Mouse (Mus musculus) neural tube, embryonic 12.5 days (tissue): ENCODE results near the gene Mrpl44. TPM values are rescaled to one million over a fixed set of nuclear protein-coding genes. Genes with fewer than 3 reads are reported as not detected.

Experiments
- ATAC-seq: fragments of 200-750 bp; cut with Nextera tagmentation; 2 replicates; pipeline ENCODE4 v1.8.0; 2017; ENCODE audit warnings: low read depth, mild to moderate bottlenecking, moderate TSS enrichment, moderate library complexity; ENCODE audit not compliant: low FRiP score
- H3K27ac ChIP-seq: fragments of 300-500 bp; sonication (generic); 2 replicates; pipeline ENCODE4 v1.5.1; 2016
- H3K27me3 ChIP-seq: fragments of 300-500 bp; sonication (generic); replicated peaks from 2 replicates; pipeline ENCODE4 v1.6.1; 2016; ENCODE audit warnings: mild to moderate bottlenecking
- H3K36me3 ChIP-seq: fragments of 300-500 bp; sonication (generic); 2 replicates; pipeline ENCODE4 v1.6.1; 2016; ENCODE audit warnings: mild to moderate bottlenecking
- H3K4me1 ChIP-seq: fragments of 300-500 bp; sonication (generic); 2 replicates; pipeline ENCODE4 v1.6.1; 2016
- H3K4me2 ChIP-seq: fragments of 300-500 bp; sonication (generic); replicated peaks from 2 replicates; pipeline ENCODE4 v1.6.1; 2016; ENCODE audit warnings: mild to moderate bottlenecking
- H3K4me3 ChIP-seq: fragments of 300-500 bp; sonication (generic); 2 replicates; pipeline ENCODE4 v1.5.1; 2016
- H3K9ac ChIP-seq: fragments of 300-500 bp; sonication (generic); 2 replicates; pipeline ENCODE4 v1.6.1; 2016; ENCODE audit warnings: mild to moderate bottlenecking
- H3K9me3 ChIP-seq: fragments of 300-500 bp; sonication (generic); 2 replicates; pipeline ENCODE4 v1.6.1; 2016; ENCODE audit warnings: mild to moderate bottlenecking
- WGBS: fragments of 180-500 bp; shearing (Covaris S2); methylation state at CpG from one replicate; pipeline ENCODE4 v1.1.7; 2016; 5-methylcytosine and 5-hydroxymethylcytosine counted together
- polyA plus RNA-seq: library from polyadenylated mRNA; unstranded; fragments of >200 nt; fragmentation: Nextera tagmentation; extraction: Ambion mirVana; gene quantifications from 2 replicates; pipeline ENCODE4 v1.2.1, GENCODE M21; 2016

Gene Mrpl44
- polyA plus RNA-seq, 1 experiment from 2014 or later = 49.5 TPM

GRCm38 (mm10) chr1:79819296-79819879, 43.6 kb downstream of the Mrpl44 start:
- Histone ChIP-seq H3K9ac (no peak overlapping the region), H3K4me3 (no peak overlapping the region), H3K27ac (no peak overlapping the region), H3K4me1 (no peaks in the 10 kb centered on the region; the same call in 1 of the 2 replicates), H3K27me3 (no peaks in the 10 kb centered on the region), H3K4me2 (no peak overlapping the region), H3K9me3 (no peaks in the 10 kb centered on the region), H3K36me3 (peaks cover 24% of the 10 kb centered on the region; the same call in 1 of the 2 replicates)
- 91% methylated on average over 11 of the region's 11 CpGs for WGBS
- no peak for ATAC-seq

GRCm38 (mm10) chr1:79822806-79823525, 47.1 kb downstream of the Mrpl44 start:
- 81% methylated on average over 13 of the region's 13 CpGs for WGBS
- Histone ChIP-seq H3K4me3 (no peak overlapping the region), H3K4me1 (peaks cover 8% of the 10 kb centered on the region), H3K27me3 (no peaks in the 10 kb centered on the region), H3K36me3 (peaks cover 15% of the 10 kb centered on the region; the same call in 1 of the 2 replicates), H3K4me2 (no peak overlapping the region), H3K9me3 (no peaks in the 10 kb centered on the region), H3K9ac (no peak overlapping the region), H3K27ac (no peak overlapping the region)
- no peak for ATAC-seq

- WGBS = 74% methylated on average over 14 of the region's 14 CpGs
- Histone ChIP-seq H3K9ac (no peak overlapping the region), H3K36me3 (peaks cover 15% of the 10 kb centered on the region; the same call in 1 of the 2 replicates), H3K27ac (no peak overlapping the region), H3K27me3 (no peaks in the 10 kb centered on the region), H3K4me3 (no peak overlapping the region), H3K4me1 (peaks cover 8% of the 10 kb centered on the region), H3K4me2 (no peak overlapping the region), H3K9me3 (no peaks in the 10 kb centered on the region)
- no peak for ATAC-seq
Observed at GRCm38 (mm10) chr1:79823951-79824633, 48.3 kb downstream of the Mrpl44 start.

Other genes starting within 250 kb of the Mrpl44 start
- not detected in 2 replicates for gene Ap1s3, start 104.0 kb upstream of the Mrpl44 start, polyA plus RNA-seq
- gene Wdfy1, start 125 bp downstream of the Mrpl44 start, polyA plus RNA-seq = 62.9 and 69.9 TPM in 2 replicates
- 173 and 189 TPM in 2 replicates for gene Serpine2, start 85.2 kb downstream of the Mrpl44 start, polyA plus RNA-seq